Mouse (Mus musculus) cortical plate, adult 2 months (tissue): ENCODE measurements at regions not wholly inside any gene's neighbourhood (a gene's known extent, or its start where the extent isn't known, plus 50 kb on each side); places are given as distances from the start of the nearest gene placed in this dataset.

Experiments used
- CTCF ChIP-seq: fragments of 200-500 bp; IDR thresholded peaks from 2 replicates; pipeline ENCODE4 v1.5.1; 2011; ENCODE audit warnings: mild to moderate bottlenecking, control low read depth, low read length; ENCODE audit not compliant: insufficient read depth; ENCODE audit errors: extremely low read depth
- POLR2A ChIP-seq: fragments of 200-500 bp; IDR thresholded peaks from 2 replicates; pipeline ENCODE4 v1.6.1; 2011; ENCODE audit warnings: mild to moderate bottlenecking, low read length, control low read depth; ENCODE audit not compliant: insufficient read depth; ENCODE audit errors: extremely low read depth

DNA sequence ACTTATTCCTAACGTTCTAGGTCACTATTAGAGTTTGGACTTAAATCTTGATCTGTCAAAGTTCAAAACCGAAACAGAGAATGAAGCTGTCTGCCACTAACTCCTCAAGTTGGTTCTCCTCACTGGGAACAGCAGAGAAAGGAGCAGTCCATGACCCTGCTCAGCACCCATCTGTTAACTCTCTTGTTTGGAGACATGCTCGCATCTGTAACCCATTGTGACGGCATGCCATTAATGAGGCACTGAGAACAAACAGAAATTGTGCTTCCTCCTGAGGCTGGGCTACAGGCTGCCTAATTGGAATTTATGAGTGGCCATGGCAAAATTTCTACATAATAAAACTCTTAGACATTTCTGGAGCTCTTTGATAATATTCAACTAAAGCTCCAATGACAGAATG is 286.4 kb downstream of the Cdh11 start:
- no peak for TF ChIP-seq CTCF
- no peak for TF ChIP-seq POLR2A
